Comparison of ENCODE assay signal across 8 mouse cellular contexts in genomic region chr1:95666541-95667320, GRCm38 (mm10). TPM values are rescaled to one million over a fixed set of nuclear protein-coding genes. Genes with fewer than 3 reads are reported as not detected.
DNase-seq lines count a peak whose midpoint lies in the region; ATAC-seq and TF ChIP-seq lines count a peak whose summit lies in the region.

No protein-coding gene starts in this region.

- H3K27ac ChIP-seq in lung, postnatal 0 days (ENCODE audit: low read length), result peak overlapping the region; percentile 15
- peak overlapping the region; percentile 71 for H3K27ac ChIP-seq in bone marrow macrophage, adult 2 months (ENCODE audit: insufficient read depth, low read depth, low read length)
- no peak overlapping the region for H3K27ac ChIP-seq in liver, embryonic 12.5 days

- TF ChIP-seq EP300 in lung, postnatal 0 days (IDR thresholded peaks at IDR 0.05), result no peak

- DNase-seq in lung, postnatal 0 days (ENCODE audit: low spot score), result peak; percentile 17
- no peak for DNase-seq in lung, postnatal 14 days
- peak; percentile 29 for DNase-seq in forelimb bud, embryonic 11.5 days (ENCODE audit: low read depth, low spot score)
- peak; percentile 46 for DNase-seq in splenic B cell, adult 2 months (ENCODE audit: low read depth, low spot score)
- DNase-seq in cerebellum, postnatal 25 days, result no peak
- DNase-seq in left cerebral cortex, postnatal 36 days (ENCODE audit: low spot score in 2 of 2), result no peak

- no peak for TF ChIP-seq CTCF in lung, postnatal 0 days (IDR thresholded peaks at IDR 0.05)
- no peak for TF ChIP-seq CTCF in bone marrow macrophage, adult 2 months (IDR thresholded peaks at IDR 0.05; ENCODE audit: low read depth, low read length)

- H3K36me3 ChIP-seq in lung, postnatal 0 days (ENCODE audit: insufficient read depth, low read length), result no peaks in the 10 kb centered on the region
- H3K36me3 ChIP-seq in liver, embryonic 12.5 days, result no peaks in the 10 kb centered on the region
- no peaks in the 10 kb centered on the region for H3K36me3 ChIP-seq in splenic B cell, adult 2 months (ENCODE audit: control insufficient read depth, insufficient read depth, low read length, poor library complexity, severe bottlenecking)

- peak overlapping the region; percentile 62 for H3K4me3 ChIP-seq in lung, postnatal 0 days (ENCODE audit: low read depth, low read length)
- H3K4me3 ChIP-seq in bone marrow macrophage, adult 2 months (ENCODE audit: insufficient read depth, low read length), result peak overlapping the region; percentile 74
- peak overlapping the region; percentile 58 for H3K4me3 ChIP-seq in liver, embryonic 12.5 days

- under 1% methylated on average over 14 of the region's 14 CpGs for WGBS in lung, postnatal 0 days
- WGBS in liver, embryonic 12.5 days (ENCODE audit: insufficient replicate concordance), result 1% methylated on average over 14 of the region's 14 CpGs

- no peak for ATAC-seq in lung, postnatal 0 days
- ATAC-seq in liver, embryonic 12.5 days, result 0 out of 2 replicates have a peak, but pooled peaks have one; percentile 3

- peak overlapping the region; percentile 36; the same call in 1 of the 2 replicates for H3K9ac ChIP-seq in lung, postnatal 0 days (replicated peaks; ENCODE audit: low read depth)
- H3K9ac ChIP-seq in liver, embryonic 12.5 days, result peak overlapping the region; percentile 25; the same call in 1 of the 2 replicates

- no peaks in the 10 kb centered on the region for H3K9me3 ChIP-seq in lung, postnatal 0 days (ENCODE audit: low read length)
- H3K9me3 ChIP-seq in liver, embryonic 12.5 days (replicated peaks), result no peaks in the 10 kb centered on the region

- H3K4me1 ChIP-seq in lung, postnatal 0 days (ENCODE audit: insufficient read depth, low read depth, low read length), result peaks cover 3% of the 10 kb centered on the region; the same call in 1 of the 2 replicates
- H3K4me1 ChIP-seq in bone marrow macrophage, adult 2 months (ENCODE audit: control insufficient read depth, insufficient read depth, low read length), result peaks cover 16% of the 10 kb centered on the region
- H3K4me1 ChIP-seq in liver, embryonic 12.5 days, result peaks cover 24% of the 10 kb centered on the region

- no peak for TF ChIP-seq POLR2A in bone marrow macrophage, adult 2 months (IDR thresholded peaks at IDR 0.05; ENCODE audit: borderline replicate concordance, low read depth, low read length)

- peak overlapping the region; percentile 62 for H3K4me2 ChIP-seq in lung, postnatal 0 days (replicated peaks; ENCODE audit: low read depth, low read length)
- H3K4me2 ChIP-seq in liver, embryonic 12.5 days, result peak overlapping the region; percentile 77

- intact Hi-C loops in left cerebral cortex, postnatal 36 days (cut with DNase I), result loop anchor here (5.0 to 10.0 kb wide), 2 partner anchors 212 to 354 kb away; partner anchors contain the start of gene Fam174a

- H3K27me3 ChIP-seq in lung, postnatal 0 days (replicated peaks; ENCODE audit: insufficient read depth, low read length), result no peaks in the 10 kb centered on the region
- H3K27me3 ChIP-seq in liver, embryonic 12.5 days (replicated peaks), result peaks cover 27% of the 10 kb centered on the region
- no peaks in the 10 kb centered on the region for H3K27me3 ChIP-seq in splenic B cell, adult 2 months (ENCODE audit: control insufficient read depth, insufficient read depth, low read length, poor library complexity, severe bottlenecking)

RNA-seq across cellular contexts. Expression of gene St8sia4, which starts 0.6 kb away (rescaled TPM):
- polyA plus RNA-seq in lung, postnatal 0 days (2015; fragmentation: Nextera tagmentation; extraction: Ambion mirVana), result 6.0 and 8.6 TPM in 2 replicates
- polyA plus RNA-seq in bone marrow macrophage, adult 2 months (2012; ENCODE audit: insufficient read depth, insufficient read length, missing spikeins), result 81.1 and 86.3 TPM in 2 replicates
- 2.1 and 2.4 TPM in 2 replicates for polyA plus RNA-seq in liver, embryonic 12.5 days (2016; fragmentation: Nextera tagmentation; extraction: Ambion mirVana)
- 10 to 100 TPM in 1 of 2 experiments, 1 to 10 TPM in 1; 8.5 to 11.6 TPM for total RNA-seq in left cerebral cortex, postnatal 36 days (2021)

Comparison
In these comparisons a context has a peak if more than half of its experiments do, and no peak if none do; other contexts are left out.
1. DNase-seq: peak in lung, postnatal 0 days (single experiment), forelimb bud, embryonic 11.5 days (single experiment) and splenic B cell, adult 2 months (single experiment); none in lung, postnatal 14 days (single experiment), cerebellum, postnatal 25 days (0 of 2) and left cerebral cortex, postnatal 36 days (0 of 2).
2. Peak in every context shown above with its lines, with median percentiles within 50 percentile points of each other: H3K4me3 ChIP-seq.